Mouse (Mus musculus) lung, adult 2 months (tissue): ENCODE data around the gene Prss12. TPM values are rescaled to one million over a fixed set of nuclear protein-coding genes. Genes with fewer than 3 reads are reported as not detected.
"Not testable (repeated sequence)": the region's sequence is repeated elsewhere in the genome, so short reads cannot be mapped to it uniquely, and the experiment has no call there.

Source experiments
- DNase-seq: peaks from one replicate; pipeline ENCODE4 v3.0.0; 2022
- H3K4me1 ChIP-seq: fragments of 200-500 bp; 2 replicates; pipeline ENCODE4 v1.6.1; 2011; ENCODE audit warnings: low read length; ENCODE audit not compliant: control insufficient read depth, insufficient read depth
- H3K4me3 ChIP-seq: fragments of 200-500 bp; replicated peaks from 2 replicates; pipeline ENCODE3; 2011; ENCODE audit warnings: low read depth, mild to moderate bottlenecking, control low read depth, low read length; ENCODE audit errors: extremely low read depth
- CTCF ChIP-seq: fragments of 200-500 bp; IDR thresholded peaks from 2 replicates; pipeline ENCODE4 v1.5.1; 2011; ENCODE audit warnings: mild to moderate bottlenecking, low read length, control low read depth; ENCODE audit not compliant: insufficient read depth
- POLR2A ChIP-seq: fragments of 200-500 bp; IDR thresholded peaks from 2 replicates; pipeline ENCODE4 v1.6.1; 2011; ENCODE audit warnings: low read depth, mild to moderate bottlenecking, control low read depth, low read length, borderline replicate concordance; ENCODE audit errors: extremely low read depth
- WGBS: fragments of 180-500 bp; shearing (Covaris S2); methylation state at CpG from one replicate; pipeline ENCODE4 v1.1.7; 2018; 5-methylcytosine and 5-hydroxymethylcytosine counted together
- polyA plus RNA-seq: library from polyadenylated mRNA; depleted of rRNA; stranded (reverse); fragments of >200 nt; gene quantifications from 2 replicates; pipeline ENCODE4 v1.2.3, GENCODE M21; 2012

Prss12 gene
- polyA plus RNA-seq, 1 experiment, result 5.9 TPM

DNA sequence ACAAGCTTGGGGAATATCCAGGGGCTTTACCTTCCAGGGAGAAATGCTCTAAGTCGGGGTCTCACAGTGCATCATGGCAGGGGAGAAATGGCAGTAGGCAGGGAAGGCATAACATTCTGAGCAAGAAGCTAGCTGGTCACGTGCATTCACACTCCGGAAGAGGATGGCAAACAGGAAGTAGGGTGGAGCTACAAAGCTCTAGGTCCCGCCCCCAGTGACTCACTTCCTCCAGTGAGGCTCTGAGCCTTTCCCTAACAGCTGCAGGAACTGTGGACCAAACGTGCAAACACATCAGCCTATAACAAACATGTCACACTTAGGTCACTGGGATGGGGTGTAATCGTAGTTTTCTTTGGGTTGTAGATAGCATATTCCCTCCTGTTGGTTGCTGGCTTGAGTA, 15.6 kb downstream of the Prss12 start:
- TF ChIP-seq CTCF (no peak), POLR2A (no peak)
- DNase-seq, result no peak
- no peak overlapping the region for H3K4me3 ChIP-seq
- H3K4me1 ChIP-seq, result no peaks in the 10 kb centered on the region; the same call in 1 of the 2 replicates
- 68% methylated on average over 6 of the region's 6 CpGs for WGBS

GRCm38 (mm10) chr3:123476833-123477232, 30.1 kb downstream of the Prss12 start:
- WGBS, result 83% methylated on average over 3 of the region's 3 CpGs
- TF ChIP-seq POLR2A (no peak), CTCF (no peak)
- no peak overlapping the region for H3K4me3 ChIP-seq
- no peak for DNase-seq
- H3K4me1 ChIP-seq, result no peaks in the 10 kb centered on the region

GRCm38 (mm10) chr3:123481266-123481665, 34.6 kb downstream of the Prss12 start:
- TF ChIP-seq CTCF (no peak), POLR2A (no peak)
- no peak overlapping the region for H3K4me3 ChIP-seq
- WGBS, result 55% methylated on average over 6 of the region's 6 CpGs
- no peak for DNase-seq
- no peaks in the 10 kb centered on the region for H3K4me1 ChIP-seq

DNA sequence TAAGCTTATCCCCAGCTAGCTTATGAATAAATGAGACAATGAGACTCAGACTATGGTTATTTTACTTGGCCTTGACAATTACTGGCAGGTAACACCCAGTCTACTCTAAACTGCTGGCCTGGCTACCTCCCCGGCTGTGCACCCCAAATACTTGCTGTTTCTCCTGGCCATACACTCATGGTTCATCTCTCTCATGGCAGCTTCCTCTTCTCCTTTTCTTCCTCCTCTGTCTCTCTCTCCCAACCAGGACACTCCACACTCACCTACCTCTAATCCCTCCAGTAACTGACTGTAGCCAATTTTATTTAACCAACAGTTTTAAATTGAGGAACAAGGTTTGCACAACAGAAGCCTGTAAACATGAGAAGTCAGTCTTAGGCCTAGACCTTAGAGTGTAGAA, 45.1 kb downstream of the Prss12 start:
- Histone ChIP-seq H3K4me3 (no peak overlapping the region), H3K4me1 (no peaks in the 10 kb centered on the region)
- DNase-seq, result no peak
- TF ChIP-seq POLR2A (no peak), CTCF (no peak)
- 100% methylated on average over 1 of the region's 1 CpGs for WGBS

- no peak overlapping the region for H3K4me3 ChIP-seq
- DNase-seq, result no peak
Measured at GRCm38 (mm10) chr3:123493163-123493562, 46.5 kb downstream of the Prss12 start.

GRCm38 (mm10) chr3:123495088-123495487, 48.4 kb downstream of the Prss12 start:
- H3K4me3 ChIP-seq, result no peak overlapping the region
- TF ChIP-seq POLR2A (no peak), CTCF (no peak)
- DNase-seq, result no peak
- H3K4me1 ChIP-seq, result no peaks in the 10 kb centered on the region
- WGBS, result 75% methylated on average over 6 of the region's 6 CpGs

More at GRCm38 (mm10) chr3:123493163-123493562, 46.5 kb downstream of the Prss12 start:
- H3K4me1 ChIP-seq, result no peaks in the 10 kb centered on the region
- WGBS, result 83% methylated on average over 3 of the region's 3 CpGs
- TF ChIP-seq CTCF (no peak), POLR2A (no peak)

- no peak for TF ChIP-seq CTCF
- no peak for TF ChIP-seq POLR2A
- 62% methylated on average over 5 of the region's 5 CpGs for WGBS
- no peaks in the 10 kb centered on the region for H3K4me1 ChIP-seq
Measured at GRCm38 (mm10) chr3:123498787-123499186, 52.1 kb downstream of the Prss12 start.

GRCm38 (mm10) chr3:123501798-123502197, 55.1 kb downstream of the Prss12 start:
- not testable (repeated sequence) for DNase-seq, H3K4me3 ChIP-seq, H3K4me1 ChIP-seq
- WGBS, result 84% methylated on average over 2 of the region's 2 CpGs

More at GRCm38 (mm10) chr3:123498787-123499186, 52.1 kb downstream of the Prss12 start:
- no peak overlapping the region for H3K4me3 ChIP-seq
- no peak for DNase-seq

DNA sequence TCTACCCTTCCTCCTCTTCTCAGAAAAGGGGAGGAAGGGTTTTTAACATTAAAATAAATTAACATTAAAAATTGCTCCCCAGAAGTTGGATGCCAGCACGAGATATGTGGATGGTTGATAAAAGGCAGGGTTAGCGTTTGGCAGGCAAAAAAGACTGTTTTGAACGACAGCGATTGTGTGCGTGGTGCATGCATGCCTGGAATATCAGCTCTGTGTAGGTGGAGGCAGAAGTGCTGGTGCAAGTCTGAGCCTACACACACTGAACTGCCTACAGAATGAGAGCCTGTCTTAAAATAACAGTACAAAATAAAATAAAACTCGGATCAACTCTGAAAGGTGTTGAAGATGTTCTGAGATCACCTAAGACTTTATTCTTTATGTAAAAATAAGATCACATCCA, 57.2 kb downstream of the Prss12 start:
- H3K4me1 ChIP-seq, result peaks cover 5% of the 10 kb centered on the region
- WGBS, result 76% methylated on average over 6 of the region's 6 CpGs
- TF ChIP-seq POLR2A (no peak), CTCF (no peak)
- no peak for DNase-seq
- no peak overlapping the region for H3K4me3 ChIP-seq

- TF ChIP-seq POLR2A, result no peak
- no peak for TF ChIP-seq CTCF
- no peak overlapping the region for H3K4me3 ChIP-seq
- H3K4me1 ChIP-seq, result peaks cover 5% of the 10 kb centered on the region
- DNase-seq, result no peak
- 83% methylated on average over 7 of the region's 7 CpGs for WGBS
Measured at GRCm38 (mm10) chr3:123504783-123505182, 58.1 kb downstream of the Prss12 start.
